Comparison of ENCODE assay signal across 8 mouse cellular contexts in the genomic region with DNA sequence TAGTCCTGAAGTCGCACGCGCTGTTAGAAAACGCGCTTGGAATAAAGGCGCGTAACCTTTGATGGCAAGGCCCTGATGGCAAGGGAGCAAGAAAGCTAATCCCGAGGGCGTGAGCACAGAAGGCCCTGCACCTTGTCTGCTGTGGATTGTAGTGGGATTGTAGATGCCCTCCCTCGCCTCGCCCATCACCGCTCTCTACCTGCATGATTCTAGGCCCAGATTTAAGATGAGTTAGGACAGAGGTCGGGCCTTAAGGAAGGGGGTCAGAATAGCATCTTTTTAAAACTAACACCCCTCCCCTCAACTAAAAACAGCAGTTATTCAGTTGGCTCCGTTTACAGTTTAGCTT. TPM values are rescaled to one million over a fixed set of nuclear protein-coding genes. Genes with fewer than 3 reads are reported as not detected.
DNase-seq lines count a peak whose midpoint lies in the region; ATAC-seq and TF ChIP-seq lines count a peak whose summit lies in the region.

No protein-coding gene starts in this region.

- H3K36me3 ChIP-seq in liver, adult 2 months (ENCODE audit: control insufficient read depth, insufficient read depth, low read length): no peaks in the 10 kb centered on the region
- peaks cover 15% of the 10 kb centered on the region for H3K36me3 ChIP-seq in embryonic facial prominence, embryonic 13.5 days
- H3K36me3 ChIP-seq in intestine, embryonic 16.5 days (ENCODE audit: control insufficient read depth, insufficient read depth, low read length): no peaks in the 10 kb centered on the region
- H3K36me3 ChIP-seq in neural tube, embryonic 14.5 days (ENCODE audit: control insufficient read depth, insufficient read depth, low read length): peaks cover 6% of the 10 kb centered on the region; the same call in 1 of the 2 replicates

- peak overlapping the region; percentile 54 for H3K9ac ChIP-seq in liver, adult 2 months (ENCODE audit: low read depth, low read length)
- H3K9ac ChIP-seq in embryonic facial prominence, embryonic 13.5 days: peak overlapping the region; percentile 96
- H3K9ac ChIP-seq in intestine, embryonic 16.5 days (ENCODE audit: low read depth, low read length): peak overlapping the region; percentile 93
- peak overlapping the region; percentile 78 for H3K9ac ChIP-seq in neural tube, embryonic 14.5 days (replicated peaks; ENCODE audit: low read depth, low read length)

- H3K9me3 ChIP-seq in embryonic facial prominence, embryonic 13.5 days: no peaks in the 10 kb centered on the region
- H3K9me3 ChIP-seq in intestine, embryonic 16.5 days (ENCODE audit: control insufficient read depth, low read length): no peaks in the 10 kb centered on the region
- no peaks in the 10 kb centered on the region for H3K9me3 ChIP-seq in neural tube, embryonic 14.5 days (ENCODE audit: control insufficient read depth, low read length)

- H3K4me2 ChIP-seq in embryonic facial prominence, embryonic 13.5 days: peak overlapping the region; percentile 77
- H3K4me2 ChIP-seq in intestine, embryonic 16.5 days (ENCODE audit: low read depth, low read length): peak overlapping the region; percentile 69
- H3K4me2 ChIP-seq in neural tube, embryonic 14.5 days (ENCODE audit: low read depth, low read length): peak overlapping the region; percentile 57

- no peak overlapping the region for H3K27ac ChIP-seq in liver, adult 2 months (replicated peaks; ENCODE audit: insufficient read depth, low read depth, low read length)
- peak overlapping the region; percentile 93 for H3K27ac ChIP-seq in embryonic facial prominence, embryonic 13.5 days
- peak overlapping the region; percentile 52; the same call in 1 of the 2 replicates for H3K27ac ChIP-seq in intestine, embryonic 16.5 days (ENCODE audit: low read length)
- H3K27ac ChIP-seq in neural tube, embryonic 14.5 days (ENCODE audit: low read depth, low read length): peak overlapping the region; percentile 87

- ATAC-seq in embryonic facial prominence, embryonic 13.5 days (ENCODE audit: insufficient number of reproducible peaks, insufficient read depth, low FRiP score, low TSS enrichment, low read depth): peak; percentile 63
- peak; percentile 78 for ATAC-seq in intestine, embryonic 16.5 days
- ATAC-seq in neural tube, embryonic 14.5 days (ENCODE audit: low read depth): peak; percentile 79

- no peak for TF ChIP-seq CTCF in liver, adult 2 months (IDR thresholded peaks at IDR 0.05; ENCODE audit: low read depth, low read length)

- H3K79me2 ChIP-seq in liver, adult 2 months (ENCODE audit: control insufficient read depth, insufficient read depth, low read length): peaks cover 14% of the 10 kb centered on the region; the same call in 1 of the 2 replicates

- no peak for DNase-seq in liver, adult 2 months (ENCODE audit: extremely low read depth, low read depth, low spot score)
- no peak for DNase-seq in liver
- DNase-seq in adipocyte (ENCODE audit: low spot score): no peak
- DNase-seq in gastrocnemius, postnatal 25 days: no peak
- no peak for DNase-seq in right cerebral cortex, adult 18-20 months

- TF ChIP-seq POLR2A in liver, adult 2 months (IDR thresholded peaks at IDR 0.05; ENCODE audit: extremely low read depth, insufficient read depth, low read length): no peak

- H3K4me1 ChIP-seq in liver, adult 2 months (ENCODE audit: control insufficient read depth, insufficient read depth, low read length): no peaks in the 10 kb centered on the region
- H3K4me1 ChIP-seq in embryonic facial prominence, embryonic 13.5 days: peaks cover 39% of the 10 kb centered on the region
- peaks cover 19% of the 10 kb centered on the region for H3K4me1 ChIP-seq in intestine, embryonic 16.5 days (ENCODE audit: control insufficient read depth, insufficient read depth, low read length)
- peaks cover 19% of the 10 kb centered on the region for H3K4me1 ChIP-seq in neural tube, embryonic 14.5 days (ENCODE audit: control insufficient read depth, insufficient read depth, low read length)

- 6% methylated on average over 14 of the region's 14 CpGs for WGBS in liver, adult 2 months
- under 1% methylated on average over 14 of the region's 14 CpGs for WGBS in embryonic facial prominence, embryonic 13.5 days
- 1% methylated on average over 14 of the region's 14 CpGs for WGBS in intestine, embryonic 16.5 days
- WGBS in neural tube, embryonic 14.5 days: 1% methylated on average over 14 of the region's 14 CpGs

- H3K4me3 ChIP-seq in liver, adult 2 months (ENCODE audit: insufficient read depth, low read depth, low read length): peak overlapping the region; percentile 27
- peak overlapping the region; percentile 95 for H3K4me3 ChIP-seq in embryonic facial prominence, embryonic 13.5 days
- H3K4me3 ChIP-seq in intestine, embryonic 16.5 days (ENCODE audit: low read length): peak overlapping the region; percentile 86
- H3K4me3 ChIP-seq in neural tube, embryonic 14.5 days (ENCODE audit: low read depth, low read length): peak overlapping the region; percentile 79

- H3K27me3 ChIP-seq in liver, adult 2 months (ENCODE audit: control insufficient read depth, insufficient read depth, low read length): no peaks in the 10 kb centered on the region
- no peaks in the 10 kb centered on the region for H3K27me3 ChIP-seq in embryonic facial prominence, embryonic 13.5 days
- no peaks in the 10 kb centered on the region for H3K27me3 ChIP-seq in intestine, embryonic 16.5 days (replicated peaks; ENCODE audit: control insufficient read depth, insufficient read depth, low read length)
- H3K27me3 ChIP-seq in neural tube, embryonic 14.5 days (ENCODE audit: control insufficient read depth, insufficient read depth, low read length): no peaks in the 10 kb centered on the region

RNA-seq across cellular contexts. Expression of a gene that starts 0.3 kb away (rescaled TPM):
- 17.1 and 20.9 TPM in 2 replicates for total RNA-seq in liver, adult 2 months (2014; rRNA removed)
- polyA plus RNA-seq in liver, adult 2 months (2012; rRNA removed): 27.2 and 29.5 TPM in 2 replicates
- polyA plus RNA-seq in embryonic facial prominence, embryonic 13.5 days (2015; fragmentation: Nextera tagmentation; extraction: Ambion mirVana): 139 and 147 TPM in 2 replicates
- 64.7 and 70.5 TPM in 2 replicates for polyA plus RNA-seq in intestine, embryonic 16.5 days (2015; fragmentation: Nextera tagmentation; extraction: Ambion mirVana)
- 127 and 156 TPM in 2 replicates for polyA plus RNA-seq in neural tube, embryonic 14.5 days (2014; fragmentation: Nextera tagmentation; extraction: Ambion mirVana)
- 10 to 100 TPM; 26.0 to 29.0 TPM for total RNA-seq in gastrocnemius, postnatal 25 days (2021)

RNA-seq across cellular contexts. Expression of a gene that starts 55.6 kb away (rescaled TPM):
- 0.18 and 0.47 TPM in 2 replicates for total RNA-seq in liver, adult 2 months (2014; rRNA removed)
- 0.14 and 0.33 TPM in 2 replicates for polyA plus RNA-seq in liver, adult 2 months (2012; rRNA removed)
- 22.4 and 23.0 TPM in 2 replicates for polyA plus RNA-seq in embryonic facial prominence, embryonic 13.5 days (2015; fragmentation: Nextera tagmentation; extraction: Ambion mirVana)
- 19.3 and 22.4 TPM in 2 replicates for polyA plus RNA-seq in intestine, embryonic 16.5 days (2015; fragmentation: Nextera tagmentation; extraction: Ambion mirVana)
- 59.6 and 75.5 TPM in 2 replicates for polyA plus RNA-seq in neural tube, embryonic 14.5 days (2014; fragmentation: Nextera tagmentation; extraction: Ambion mirVana)
- 100 to 1,000 TPM; 236 to 261 TPM for total RNA-seq in gastrocnemius, postnatal 25 days (2021)

Comparison
In these comparisons a context has a peak if more than half of its experiments do, and no peak if none do; other contexts are left out.
1. H3K4me3 ChIP-seq: peak in every context shown above with its lines; median percentile 95 in embryonic facial prominence, embryonic 13.5 days; 86 in intestine, embryonic 16.5 days; 79 in neural tube, embryonic 14.5 days; 27 in liver, adult 2 months.
2. RNA of a gene that starts 55.6 kb away (polyA plus RNA-seq): 59.6 to 75.5 TPM in neural tube, embryonic 14.5 days, 22.4 to 23.0 TPM in embryonic facial prominence, embryonic 13.5 days and 19.3 to 22.4 TPM in intestine, embryonic 16.5 days; 0.14 to 0.33 TPM in liver, adult 2 months; every median in the first group is over 10 times any median in the second.
3. Peak in every context shown above with its lines, with median percentiles within 50 percentile points of each other: H3K9ac ChIP-seq, ATAC-seq and H3K4me2 ChIP-seq.